Mouse (Mus musculus): ENCODE results near the gene Mex3d. TPM values are rescaled to one million over a fixed set of nuclear protein-coding genes. Genes with fewer than 3 reads are reported as not detected.
"Not testable (repeated sequence)": the region's sequence is repeated elsewhere in the genome, so short reads cannot be mapped to it uniquely, and the experiment has no call there.

Gene Mex3d
- total RNA-seq, 2 experiments from 2014 or later = 17.9 to 19.1 TPM

DNA sequence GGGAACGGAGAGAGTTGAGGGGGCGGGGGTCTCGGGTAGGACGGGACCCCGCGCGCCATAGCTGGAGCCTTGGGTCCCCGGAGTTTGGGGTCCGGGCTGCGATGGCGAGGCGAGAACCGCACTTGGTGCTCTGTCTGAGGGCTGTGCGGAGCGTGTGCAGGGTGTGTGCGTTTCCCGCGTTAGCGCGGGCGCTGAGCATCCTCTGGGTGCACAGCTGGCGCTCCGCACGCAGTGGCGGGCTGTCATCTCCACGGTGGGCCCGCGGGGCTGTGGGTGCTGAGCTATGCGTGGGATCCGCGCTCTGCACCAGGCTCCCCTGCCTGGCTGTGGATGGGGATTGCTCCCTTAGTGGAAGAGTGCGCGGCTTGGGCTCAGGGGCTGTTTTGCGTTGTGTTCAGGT lies 30.7 kb downstream of the Mex3d start:
- no peak for DNase-seq (ENCODE audit: low spot score in 2 of 2)

- DNase-seq (ENCODE audit: low spot score in 2 of 2) = peak in 1 of 2 experiments; percentile 42
Measured at GRCm38 (mm10) chr10:80356001-80356682, 31.3 kb downstream of the Mex3d start, which contains the start of gene Plk5. Gene Plk5 (plus strand): TSS chr10:80356459.

DNA sequence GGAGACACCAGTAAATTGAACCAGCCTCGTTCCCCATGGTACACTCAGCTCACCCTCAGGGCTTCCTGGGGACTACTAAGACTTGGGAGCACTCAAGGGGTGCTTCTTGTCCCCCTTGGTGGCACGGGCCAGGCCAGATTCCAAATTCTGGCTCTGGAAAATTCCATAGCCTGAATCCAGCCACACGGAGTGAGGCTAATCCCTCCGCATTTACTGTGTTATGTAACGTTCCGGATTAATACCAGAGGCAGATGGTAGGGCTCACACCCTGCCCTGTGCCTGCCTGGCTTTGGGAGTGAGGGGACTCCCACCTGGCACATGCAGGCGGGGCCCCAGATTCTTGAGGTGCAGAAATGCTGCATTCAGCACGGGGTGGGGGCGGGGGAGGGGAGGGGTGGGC lies 32.0 kb downstream of the Mex3d start:
- peak in 1 of 2 experiments; percentile 69 for DNase-seq (ENCODE audit: low spot score in 2 of 2)

- no peak for DNase-seq (ENCODE audit: low spot score in 2 of 2)
Measured at GRCm38 (mm10) chr10:80352727-80353126, 34.7 kb downstream of the Mex3d start.

- no peak for DNase-seq (ENCODE audit: low spot score in 2 of 2)
Measured at GRCm38 (mm10) chr10:80351896-80352295, 35.6 kb downstream of the Mex3d start.

DNA sequence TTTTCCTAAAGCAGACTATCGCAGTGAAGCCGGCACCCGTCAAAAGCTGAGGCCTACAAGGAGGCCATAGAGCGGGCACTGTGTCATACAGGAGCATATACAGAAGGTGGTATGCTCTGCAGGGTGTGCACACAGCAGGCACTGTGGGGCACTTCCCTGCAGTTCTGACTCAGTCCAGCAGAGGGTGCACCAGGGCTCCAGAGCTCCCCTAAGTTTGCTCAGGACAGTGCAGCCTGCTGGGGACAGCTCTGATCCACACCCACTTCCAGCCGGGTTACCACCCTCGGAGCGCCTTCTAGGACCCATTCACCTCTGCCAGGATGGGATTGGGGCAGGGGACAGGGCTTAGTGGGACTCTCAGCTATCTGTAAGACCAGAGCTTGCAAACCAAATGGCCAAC lies 37.2 kb downstream of the Mex3d start:
- peak; percentile 66 to 91 for DNase-seq (ENCODE audit: low spot score in 2 of 2)

DNA sequence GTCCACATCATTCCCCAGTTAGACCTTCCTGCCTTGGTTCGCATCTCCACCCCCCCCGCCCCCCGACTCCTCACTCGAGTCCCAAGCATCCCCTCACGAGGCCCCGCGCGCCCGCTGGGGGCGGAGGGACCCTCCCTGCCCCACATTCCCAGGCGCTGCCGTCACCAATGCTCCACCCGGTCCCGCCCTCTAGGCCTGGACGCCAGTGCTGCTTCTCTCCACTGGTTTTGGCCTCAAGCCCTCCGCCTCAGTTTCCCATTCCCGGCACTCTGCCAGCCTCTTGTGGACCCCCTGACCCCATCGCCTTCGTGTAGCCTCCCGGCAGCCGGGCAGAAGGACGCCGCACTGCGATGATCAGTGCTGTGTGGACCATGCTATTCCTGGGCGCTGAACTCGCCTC lies 38.5 kb downstream of the Mex3d start:
- DNase-seq (ENCODE audit: low spot score in 2 of 2) = no peak

- DNase-seq (ENCODE audit: low spot score in 2 of 2) = no peak
Measured at GRCm38 (mm10) chr10:80348244-80348781, 39.1 kb downstream of the Mex3d start, which contains the start of gene Adamtsl5. Gene Adamtsl5 (minus strand): TSS chr10:80348412.

- DNase-seq (ENCODE audit: low spot score in 2 of 2) = no peak
Measured at GRCm38 (mm10) chr10:80347514-80347967, 39.9 kb downstream of the Mex3d start.

GRCm38 (mm10) chr10:80345929-80346328 lies 41.5 kb downstream of the Mex3d start:
- not testable (repeated sequence) for DNase-seq (ENCODE audit: low spot score in 2 of 2)

DNA sequence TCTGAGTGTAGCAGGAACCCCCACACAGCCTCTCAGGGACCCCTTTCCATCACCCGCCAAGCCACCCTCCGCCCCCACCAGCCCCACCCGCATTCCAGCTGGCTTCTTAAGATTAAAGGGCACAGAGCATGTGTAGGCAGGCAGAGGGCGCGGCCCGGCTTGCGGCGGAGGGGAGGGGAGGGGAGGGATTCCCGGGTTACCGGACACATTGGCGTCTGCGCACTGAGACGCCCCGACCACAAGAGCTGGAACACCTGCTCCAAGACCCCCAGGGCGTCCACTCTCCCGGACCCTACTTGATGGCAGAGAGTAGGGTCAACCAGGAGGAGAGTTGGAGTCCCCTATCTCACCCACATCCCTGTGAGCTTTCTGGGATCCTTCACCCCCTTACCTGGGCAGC lies 42.3 kb downstream of the Mex3d start:
- DNase-seq (ENCODE audit: low spot score in 2 of 2) = no peak

- peak in 1 of 2 experiments; percentile 77 for DNase-seq (ENCODE audit: low spot score in 2 of 2)
Measured at GRCm38 (mm10) chr10:80344131-80344661, 43.3 kb downstream of the Mex3d start.

DNA sequence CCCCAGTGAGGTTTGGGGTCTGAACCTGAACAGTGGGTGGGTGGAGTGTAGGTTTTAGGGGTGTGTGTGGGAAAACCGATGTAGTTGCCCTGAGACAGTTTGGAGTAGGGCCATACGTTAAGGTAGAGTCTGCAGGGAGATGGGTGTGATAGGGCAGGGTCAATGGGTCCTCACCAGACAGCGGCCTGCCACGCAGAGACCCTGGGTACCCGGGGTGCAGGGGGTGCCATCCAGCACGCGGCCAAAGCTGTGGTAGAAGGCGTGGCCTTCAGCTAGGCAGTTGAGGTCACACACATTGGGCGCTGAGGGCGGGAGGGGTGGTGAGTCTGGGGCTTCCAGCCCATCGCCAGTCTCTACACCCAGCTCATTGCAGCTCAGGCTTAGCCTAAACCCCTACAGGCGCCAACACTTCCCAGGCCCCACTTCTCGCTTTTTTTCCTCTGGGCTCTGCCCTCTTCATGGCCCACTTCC lies 44.0 kb downstream of the Mex3d start:
- no peak for DNase-seq (ENCODE audit: low spot score in 2 of 2)

DNA sequence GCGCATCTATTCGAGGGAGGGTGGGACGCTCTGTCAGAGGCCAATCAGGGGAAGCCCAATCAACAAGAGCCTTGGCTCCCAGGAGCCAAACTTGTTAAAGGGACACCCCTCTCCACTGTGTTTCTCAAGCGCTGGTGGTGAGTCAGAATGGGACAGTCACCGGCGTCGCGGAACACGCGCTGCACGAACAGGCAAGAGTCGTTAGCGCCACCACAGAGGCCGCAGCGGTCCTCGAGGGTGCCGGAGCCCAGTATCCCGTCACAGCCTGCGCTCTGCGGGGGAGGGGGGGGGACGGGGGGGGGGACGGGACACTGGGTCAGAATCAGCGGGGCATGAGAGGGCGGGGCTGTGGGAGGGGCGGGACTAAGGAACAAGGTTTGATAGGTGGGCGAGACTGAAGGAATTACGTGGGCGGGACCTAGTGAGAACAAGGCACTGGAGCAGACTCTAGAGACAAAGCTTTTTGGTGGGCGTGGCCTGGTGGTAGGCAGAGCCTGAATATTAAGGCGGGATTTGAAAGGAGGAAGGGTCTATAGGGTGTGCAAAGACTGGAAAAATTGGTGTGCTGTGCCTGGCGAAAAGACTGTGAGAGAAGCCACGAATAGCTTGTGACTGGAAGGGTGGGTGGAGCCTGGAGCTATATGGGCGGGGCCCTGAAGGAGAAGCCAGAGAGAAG lies 44.6 kb downstream of the Mex3d start:
- peak in 1 of 2 experiments; percentile 57 for DNase-seq (ENCODE audit: low spot score in 2 of 2)

DNA sequence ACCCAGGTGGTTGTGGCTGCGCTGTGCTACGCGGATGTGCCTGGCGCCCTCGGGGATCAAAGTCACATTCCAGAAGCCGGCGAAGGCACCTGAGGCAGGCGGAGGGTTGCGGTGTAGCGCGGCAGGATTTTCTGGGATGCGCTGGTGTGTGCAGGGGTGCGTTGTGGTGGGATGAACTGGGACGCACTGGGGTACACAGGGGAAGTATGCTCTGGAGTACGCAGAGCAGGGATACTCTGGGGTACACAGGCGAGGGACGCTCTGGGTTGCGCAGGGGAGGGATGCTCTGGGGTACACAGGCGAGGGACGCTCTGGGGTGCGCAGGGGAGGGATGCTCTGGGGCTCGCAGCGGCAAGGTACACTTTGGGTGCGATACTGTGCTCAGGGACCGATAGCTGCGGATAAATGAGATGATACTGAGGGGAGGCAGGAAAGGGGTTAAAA lies 45.1 kb downstream of the Mex3d start:
- DNase-seq (ENCODE audit: low spot score in 2 of 2) = no peak

GRCm38 (mm10) chr10:80341491-80342304 lies 45.8 kb downstream of the Mex3d start:
- DNase-seq (ENCODE audit: low spot score in 2 of 2) = no peak

DNA sequence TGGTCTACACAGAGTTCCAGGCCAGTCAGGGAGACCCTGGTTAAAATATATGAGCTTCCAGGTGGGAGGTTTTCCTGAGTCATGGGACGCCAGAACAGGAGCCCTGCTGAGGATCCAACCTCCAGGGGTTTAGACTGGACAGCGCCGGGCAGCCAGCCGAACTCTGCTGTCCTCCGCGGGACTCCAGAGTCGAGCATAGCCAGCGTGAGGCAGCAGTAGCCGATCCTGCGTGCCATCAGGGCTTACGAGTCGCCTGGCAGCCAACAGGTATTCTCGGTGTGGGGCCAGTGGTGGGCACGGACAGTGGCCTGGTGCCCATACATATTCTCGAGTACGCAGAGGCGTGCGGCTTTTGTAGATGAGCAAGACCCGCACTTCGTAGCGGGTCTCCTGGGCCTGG lies 46.4 kb downstream of the Mex3d start:
- DNase-seq (ENCODE audit: low spot score in 2 of 2) = no peak

DNA sequence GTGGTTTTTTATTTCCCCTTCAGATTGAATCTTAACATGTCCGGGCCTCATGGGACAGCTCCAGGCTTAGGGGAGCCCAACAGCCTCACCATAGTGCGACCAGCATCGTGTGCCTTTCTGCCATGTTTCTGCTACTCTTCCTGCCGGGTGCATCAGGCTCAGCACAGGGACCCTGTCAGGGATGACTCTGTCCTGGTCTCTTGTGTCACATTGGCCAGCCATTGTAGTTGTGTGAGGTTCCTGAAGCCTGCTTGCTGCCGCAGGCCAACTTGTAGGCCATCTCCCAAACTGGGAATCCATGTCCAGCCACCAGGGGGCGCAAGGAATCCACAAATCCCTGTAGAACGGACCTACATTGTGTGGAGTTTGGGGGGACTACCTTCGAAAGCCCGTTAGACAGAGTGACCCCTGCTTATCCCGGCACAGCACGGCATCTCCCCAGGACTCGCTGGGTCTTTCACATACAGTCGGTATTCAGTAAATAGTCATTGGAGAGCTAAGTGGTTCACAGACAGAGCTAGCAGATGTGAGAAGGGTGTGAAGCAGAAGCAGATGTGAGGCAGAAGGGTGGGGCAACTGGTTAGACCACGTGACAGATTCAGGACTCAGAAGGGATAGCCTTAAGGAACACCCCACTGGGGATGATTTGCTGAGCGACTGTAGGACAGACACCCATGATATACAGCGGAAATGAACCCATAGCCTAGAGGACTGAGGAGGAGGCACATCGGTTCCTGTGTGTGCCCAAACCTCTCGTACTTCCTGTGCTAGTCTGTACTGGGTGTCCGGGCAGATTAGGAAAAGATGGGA lies 47.3 kb downstream of the Mex3d start:
- peak; percentile 70 to 90 for DNase-seq (ENCODE audit: low spot score in 2 of 2)

DNA sequence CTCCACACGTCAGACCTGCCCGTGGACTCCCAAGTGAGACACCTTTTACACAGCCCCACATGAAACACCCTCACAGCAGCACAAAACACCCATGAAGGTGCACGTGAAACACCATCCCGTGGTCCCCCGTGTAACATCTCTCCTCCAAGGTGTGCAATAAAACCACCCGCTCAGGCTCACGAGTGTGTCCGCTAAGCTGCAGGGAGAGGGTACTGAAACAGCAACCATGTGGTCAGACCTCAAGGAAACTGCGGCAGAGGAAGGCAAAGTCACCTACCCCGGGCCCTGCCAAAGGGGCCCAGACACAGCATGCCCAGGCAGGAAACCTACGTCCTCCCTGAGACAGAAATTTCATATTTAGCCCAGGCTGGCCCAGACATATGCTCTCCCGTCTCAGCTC lies 51.2 kb downstream of the Mex3d start:
- DNase-seq (ENCODE audit: low spot score in 2 of 2) = no peak

DNA sequence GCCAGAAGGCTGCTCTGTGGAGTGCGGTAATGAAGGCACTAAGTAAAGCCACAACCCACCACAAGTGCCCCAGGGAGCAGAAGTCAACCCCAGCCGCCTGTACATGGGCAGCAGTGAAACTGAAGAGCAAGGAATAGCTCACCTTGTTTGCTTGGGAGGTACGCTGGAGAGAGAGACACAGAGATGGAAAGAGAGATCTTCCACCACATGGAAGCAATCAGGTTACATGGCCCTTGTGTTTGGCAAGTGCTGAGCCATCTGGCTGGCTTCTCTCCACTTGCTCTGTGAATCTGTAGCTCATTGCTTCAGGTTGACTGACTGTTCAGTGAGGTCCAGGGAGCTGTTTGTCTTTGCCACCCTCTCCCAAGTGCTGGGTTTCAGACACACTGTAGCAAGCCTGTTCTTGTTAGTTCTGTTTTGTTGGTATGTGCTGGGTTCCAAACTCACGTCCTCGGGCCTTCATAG lies 54.9 kb downstream of the Mex3d start:
- DNase-seq (ENCODE audit: low spot score in 2 of 2) = no peak
